Mouse (Mus musculus) spleen, adult 18-20 months (tissue): Measurements from ENCODE around the gene Myt1l.

Source experiments
- DNase-seq, 2 experiments: peaks; one replicate each; pipeline ENCODE4 v3.0.0; 2022; ENCODE audit warnings: mixed read lengths in 2 of 2

Myt1l gene

GRCm38 (mm10) chr12:29570351-29570750, 42.2 kb downstream of the Myt1l start:
- no peak for DNase-seq

DNA sequence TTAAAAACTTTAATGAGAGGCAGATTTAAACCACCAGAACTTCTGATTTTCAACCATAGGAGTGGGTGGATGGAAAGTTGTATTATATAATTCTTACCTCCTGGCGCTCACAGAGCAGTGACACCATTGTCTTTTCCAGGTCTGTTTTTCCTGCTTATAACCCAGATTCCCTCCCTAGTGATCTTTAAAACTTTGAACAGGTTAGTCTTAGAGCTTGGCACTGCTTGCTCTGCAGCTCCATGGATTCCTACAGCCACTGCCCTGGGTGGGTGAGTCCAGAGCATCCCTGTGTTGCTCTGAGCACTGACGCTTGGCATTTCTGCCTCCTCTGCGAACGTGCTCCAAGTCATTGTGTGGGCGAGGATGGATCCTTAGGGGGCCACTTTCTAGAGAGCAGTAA, 43.4 kb downstream of the Myt1l start:
- DNase-seq = no peak

GRCm38 (mm10) chr12:29593787-29594186, 65.6 kb downstream of the Myt1l start:
- no peak for DNase-seq

DNA sequence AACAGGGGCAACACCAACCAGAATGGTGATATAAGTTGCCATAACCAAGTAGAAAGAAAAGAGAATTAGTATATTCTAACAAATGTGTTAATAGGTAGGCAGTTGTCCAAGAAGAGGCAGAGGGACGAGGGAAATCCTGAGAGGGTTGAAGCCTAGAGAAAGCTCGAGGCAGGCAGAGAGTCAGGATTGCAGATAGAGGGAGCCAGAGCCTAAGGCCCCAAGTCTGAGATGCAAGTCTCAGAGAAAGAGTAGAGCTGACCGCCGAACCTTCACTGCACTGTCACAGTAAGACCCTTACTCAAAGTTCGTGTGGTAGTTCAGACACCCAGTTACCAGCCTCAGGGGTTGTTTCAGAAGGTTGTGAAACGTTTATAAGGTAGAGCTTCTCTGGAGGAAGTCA, 71.7 kb downstream of the Myt1l start:
- no peak for DNase-seq

GRCm38 (mm10) chr12:29601223-29601622, 73.0 kb downstream of the Myt1l start:
- DNase-seq = no peak

GRCm38 (mm10) chr12:29604659-29605058, 76.5 kb downstream of the Myt1l start:
- no peak for DNase-seq

GRCm38 (mm10) chr12:29605124-29605523, 76.9 kb downstream of the Myt1l start:
- no peak for DNase-seq

DNA sequence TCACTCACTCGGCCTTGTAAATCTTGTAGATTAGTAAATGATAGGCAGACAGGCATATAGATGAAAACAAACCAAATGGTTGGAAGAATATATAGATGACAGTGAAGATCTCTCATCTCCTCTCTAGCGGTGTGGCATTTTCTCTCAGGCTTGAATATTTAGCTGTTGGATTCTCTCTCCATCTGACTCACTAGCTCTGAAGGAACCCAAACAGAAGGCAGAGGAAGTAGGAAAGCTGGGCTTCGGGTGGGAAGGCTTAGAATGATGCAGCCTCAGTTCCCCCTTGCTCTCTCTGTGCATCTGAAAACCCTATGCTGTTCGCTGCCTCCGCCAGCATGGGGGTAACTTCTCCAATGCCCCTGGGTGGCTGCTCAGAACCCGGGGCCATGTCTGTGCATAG, 78.0 kb downstream of the Myt1l start:
- DNase-seq = no peak

DNA sequence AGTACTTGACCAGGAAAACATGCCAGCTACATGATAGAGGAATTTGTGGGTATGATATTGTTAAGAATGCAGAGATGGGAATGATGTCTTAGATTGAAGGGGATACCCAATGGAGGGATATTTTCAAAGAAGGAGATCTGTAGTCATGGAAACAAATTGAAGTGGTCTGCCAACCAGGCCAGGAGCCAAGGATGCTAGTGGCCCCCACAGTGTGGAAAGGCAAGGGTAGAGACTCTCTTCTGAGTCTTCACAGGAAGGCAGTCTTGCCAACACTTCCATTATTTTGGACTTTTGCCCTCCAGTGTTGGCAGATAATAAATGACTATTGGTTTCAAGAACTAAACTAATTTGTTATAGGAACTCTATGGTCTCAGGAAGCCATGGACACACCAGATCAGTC, 89.6 kb downstream of the Myt1l start:
- no peak for DNase-seq

DNA sequence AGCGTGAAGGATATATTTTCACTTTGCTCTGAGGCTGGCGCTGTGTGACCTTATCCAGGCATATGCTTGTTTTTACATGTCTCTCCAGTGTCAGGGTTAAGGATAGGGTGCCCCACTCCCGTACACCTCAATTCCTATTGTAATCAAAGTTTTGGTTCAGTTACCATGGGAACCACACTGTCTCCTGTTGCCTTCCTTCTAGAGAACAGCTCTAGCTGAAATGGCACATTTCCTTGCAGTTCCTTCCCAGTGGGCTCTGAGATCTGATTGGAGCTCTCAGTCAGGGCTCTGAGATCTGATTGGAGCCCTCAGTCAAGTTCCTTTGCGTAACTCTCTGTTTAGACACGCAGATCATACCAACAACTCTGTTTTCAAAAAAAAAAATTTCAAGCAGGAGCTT, 93.3 kb downstream of the Myt1l start:
- DNase-seq = no peak

GRCm38 (mm10) chr12:29627956-29628750, 100.0 kb downstream of the Myt1l start:
- DNase-seq = no peak

DNA sequence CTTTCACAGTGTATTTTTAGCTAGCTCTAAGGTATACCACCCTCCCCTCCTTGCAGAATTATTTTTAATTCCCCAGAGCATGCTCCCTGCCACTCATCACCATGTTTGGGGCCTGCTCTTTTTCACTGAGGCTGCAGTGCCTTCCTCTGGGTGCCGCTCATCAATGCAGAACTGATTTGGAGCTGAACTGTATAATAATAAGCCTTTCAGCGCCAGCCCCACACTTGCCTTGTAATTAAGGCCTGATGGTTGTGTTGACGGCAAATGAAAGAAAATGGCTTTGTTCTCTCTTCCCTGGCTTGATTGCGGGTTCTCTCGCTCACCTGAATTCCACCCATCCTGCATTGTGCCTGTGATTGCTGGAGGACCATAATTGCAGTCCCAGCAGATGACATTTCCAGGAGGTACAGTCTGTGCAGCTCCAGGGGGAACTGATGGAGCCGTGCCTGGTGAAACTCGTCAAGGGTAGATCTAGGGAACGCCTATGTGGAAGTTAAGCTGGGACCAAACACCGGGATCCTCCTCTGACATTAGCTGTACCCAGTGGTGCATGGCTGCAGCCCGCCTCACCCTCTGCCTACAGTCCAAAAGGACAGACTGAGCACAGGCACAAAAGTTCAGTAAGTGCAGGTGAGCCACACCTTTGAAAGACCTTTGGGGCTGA, 101.8 kb downstream of the Myt1l start:
- no peak for DNase-seq

- no peak for DNase-seq
Observed at GRCm38 (mm10) chr12:29634509-29634908, 106.3 kb downstream of the Myt1l start.

DNA sequence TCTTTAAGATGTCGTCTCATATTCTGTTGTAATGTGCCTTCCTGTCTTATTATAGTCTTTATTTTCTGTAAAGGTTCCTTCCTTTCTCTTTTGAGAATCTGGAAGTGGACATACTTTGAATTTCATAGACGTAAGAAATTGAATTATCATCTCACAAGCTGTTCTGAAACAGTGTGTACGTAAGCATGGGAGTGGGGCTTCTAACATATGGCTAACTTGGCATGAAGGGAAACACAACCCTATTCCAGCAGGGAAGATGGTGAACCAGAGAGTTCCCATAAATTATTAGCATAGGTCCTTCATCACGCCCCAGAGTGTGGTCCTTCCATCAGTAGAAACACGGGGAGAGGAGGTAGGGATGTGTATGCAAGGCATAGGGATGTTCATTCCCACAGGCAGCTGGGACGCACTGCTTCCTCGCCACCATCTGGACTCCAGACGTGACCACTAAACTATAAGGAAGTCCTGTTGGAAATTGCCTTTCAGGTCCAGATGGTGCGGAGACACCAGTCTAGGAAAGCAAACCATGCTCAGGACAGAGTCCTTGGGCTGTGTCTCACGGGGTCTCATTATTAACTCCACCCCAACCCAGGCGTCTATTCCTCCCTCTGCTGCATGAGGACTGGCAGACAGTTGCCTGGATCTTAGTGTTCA, 111.5 kb downstream of the Myt1l start:
- no peak for DNase-seq

- no peak for DNase-seq
Observed at GRCm38 (mm10) chr12:29640201-29640600, 112.0 kb downstream of the Myt1l start.

DNA sequence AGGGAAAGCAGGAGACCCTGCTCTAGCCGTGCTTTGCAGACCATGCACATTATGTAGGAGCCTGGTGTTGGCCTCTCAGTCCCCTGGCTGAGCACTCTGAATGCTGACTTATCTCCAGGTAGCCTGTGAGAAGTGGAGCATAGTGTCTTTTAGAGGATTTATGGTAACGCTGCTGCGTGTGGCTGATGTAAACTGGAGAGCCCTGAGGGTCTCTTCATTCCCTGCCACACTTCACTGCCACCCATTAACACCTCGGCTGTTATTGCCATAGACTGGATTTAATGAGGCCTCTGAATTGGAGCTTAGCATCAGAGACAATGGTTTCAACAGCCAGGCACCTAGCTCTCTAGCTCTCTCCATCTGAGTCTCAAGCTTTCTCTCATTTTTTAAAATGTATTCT, 114.7 kb downstream of the Myt1l start:
- DNase-seq = no peak

DNA sequence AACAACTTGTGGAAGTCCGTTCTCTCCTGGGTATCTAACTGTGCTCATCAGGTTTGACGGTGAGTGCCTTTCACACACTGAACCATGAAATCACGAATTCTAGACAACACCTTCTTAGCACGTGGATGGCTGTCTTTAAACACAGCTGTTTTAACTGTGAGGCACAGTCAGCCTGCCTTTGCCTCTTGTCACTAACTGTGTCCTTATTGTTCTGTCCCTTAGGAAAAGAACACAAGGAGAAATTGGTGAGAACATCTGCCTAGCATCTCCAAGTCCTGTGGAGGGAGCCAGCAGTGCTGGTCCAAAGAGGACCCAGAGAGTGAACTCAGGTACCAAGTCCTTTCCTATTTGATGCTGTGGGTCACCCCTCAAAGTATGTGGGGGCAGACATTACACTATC, 115.9 kb downstream of the Myt1l start:
- DNase-seq = no peak

- no peak for DNase-seq
Observed at GRCm38 (mm10) chr12:29644721-29645120, 116.5 kb downstream of the Myt1l start.

DNA sequence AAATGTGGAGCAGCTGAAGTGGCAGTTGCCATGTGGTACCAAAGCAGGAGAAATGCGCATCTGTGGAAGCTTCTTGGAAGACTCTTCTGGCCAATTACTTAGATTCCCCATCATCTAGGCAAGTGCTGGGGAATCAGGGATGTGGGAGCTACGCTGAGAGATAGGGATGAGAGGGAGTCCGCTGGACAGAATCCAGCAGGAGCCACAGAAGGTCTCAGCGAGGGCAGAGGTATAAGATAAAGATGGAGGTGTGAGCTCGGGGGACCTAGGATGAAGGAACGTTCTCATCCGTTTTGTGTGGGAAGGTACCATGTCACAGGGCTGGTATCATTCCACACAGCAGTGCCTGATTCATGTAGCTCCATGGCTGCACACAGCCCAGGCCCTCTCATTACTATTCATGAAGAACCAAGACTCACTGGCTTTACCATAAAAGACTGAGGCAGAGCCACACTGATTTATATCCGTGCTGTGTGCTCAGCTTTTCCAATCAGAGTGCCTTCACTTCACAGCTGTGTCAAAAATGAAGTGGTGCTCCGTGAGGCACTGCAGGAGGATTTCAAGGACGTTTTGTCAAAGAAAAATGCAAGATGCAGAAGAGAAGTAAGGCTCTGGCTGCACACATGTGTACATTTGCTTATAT, 121.4 kb downstream of the Myt1l start:
- DNase-seq = no peak

- DNase-seq = no peak
Observed at GRCm38 (mm10) chr12:29652516-29652915, 124.3 kb downstream of the Myt1l start.

DNA sequence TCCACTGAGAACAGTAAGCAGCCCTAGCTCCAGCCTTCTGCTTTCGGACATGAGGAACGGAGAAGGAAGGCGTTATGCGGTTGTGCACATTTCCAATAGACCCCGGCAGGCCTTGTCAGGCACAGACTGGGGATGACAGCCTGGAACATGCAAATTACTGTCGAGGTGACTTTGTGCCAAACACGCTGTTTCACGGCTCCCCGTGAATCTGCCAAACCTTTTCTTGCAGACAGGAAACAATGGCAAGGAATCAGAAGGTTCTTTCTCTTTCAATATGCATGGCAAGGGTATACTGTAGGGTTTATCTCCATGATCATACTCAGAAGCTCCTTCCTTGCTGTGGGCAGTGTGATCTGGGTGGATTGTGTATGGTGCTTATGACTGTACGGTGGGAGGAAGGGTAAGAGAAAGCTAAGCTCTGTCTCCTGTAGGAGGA, 127.0 kb downstream of the Myt1l start:
- DNase-seq = no peak

DNA sequence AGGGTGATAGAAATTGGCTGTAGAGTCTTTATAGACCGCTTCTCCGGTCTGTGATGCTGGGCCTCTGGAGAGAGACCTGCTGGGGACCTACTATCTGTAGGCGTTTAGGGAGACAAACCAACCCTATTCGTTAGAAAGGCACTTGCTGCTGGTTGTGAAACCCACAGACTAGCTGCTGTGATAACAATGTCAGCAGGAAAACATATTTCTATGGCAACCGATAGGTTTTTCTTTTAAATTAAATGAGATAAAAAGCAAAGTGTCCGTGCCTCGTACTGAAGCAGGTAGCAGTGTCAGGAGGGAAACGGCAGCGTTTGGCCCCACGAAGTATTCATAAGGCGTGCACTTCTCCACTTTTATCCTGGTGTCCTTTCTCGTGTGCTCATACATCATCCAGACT, 127.5 kb downstream of the Myt1l start:
- DNase-seq = no peak

GRCm38 (mm10) chr12:29657061-29657460, 128.9 kb downstream of the Myt1l start:
- DNase-seq = no peak

- DNase-seq = no peak
Observed at GRCm38 (mm10) chr12:29657870-29658269, 129.7 kb downstream of the Myt1l start.
